Comparison of ENCODE assay signal across 8 mouse cellular contexts in the genomic region with DNA sequence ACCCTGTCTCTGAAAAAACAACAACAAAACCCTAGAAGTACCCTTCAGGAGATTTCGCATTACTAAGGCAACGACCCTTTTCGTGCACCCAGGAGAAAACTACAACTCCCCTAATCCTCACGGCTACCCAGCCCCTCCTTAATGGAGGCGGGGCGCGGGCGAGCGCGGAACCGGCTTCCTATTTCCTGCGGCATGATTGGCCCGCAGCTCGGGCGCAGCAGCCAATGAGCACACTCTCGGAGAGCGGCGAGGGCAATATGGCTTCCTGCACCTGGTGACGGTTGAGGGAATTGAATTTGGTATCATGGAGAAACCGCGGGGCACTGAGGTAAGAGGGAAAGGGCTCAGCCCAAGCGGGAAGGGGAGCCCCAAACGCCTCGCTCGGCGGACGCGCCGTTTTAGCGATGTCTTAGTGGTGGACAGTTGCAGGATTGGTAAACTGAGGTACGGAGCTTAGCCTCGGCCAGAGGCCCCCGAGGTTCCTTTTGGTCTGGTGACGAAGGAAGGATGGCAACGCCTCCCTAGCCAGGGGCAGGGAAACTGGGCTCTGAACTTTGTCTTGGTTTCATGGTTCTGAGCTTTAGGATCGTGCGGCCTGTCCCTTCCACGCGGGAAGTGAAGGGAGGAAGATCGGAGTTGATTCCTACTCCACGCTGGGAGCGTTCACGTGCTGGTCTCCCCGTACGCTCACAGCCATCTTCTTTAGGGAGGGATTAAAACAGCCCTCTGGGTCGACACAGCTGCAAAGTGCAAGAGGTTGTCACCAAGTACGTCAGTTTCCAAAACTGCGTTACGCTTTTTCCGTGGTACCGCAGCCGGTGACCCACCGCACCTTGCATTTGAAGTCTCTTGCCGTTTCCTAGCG. TPM values are rescaled to one million over a fixed set of nuclear protein-coding genes. Genes with fewer than 3 reads are reported as not detected.
A peak's percentile ranks its signal among the peaks of the same experiment; 100 is the strongest.
DNase-seq lines count a peak whose midpoint lies in the region; ATAC-seq lines count a peak whose summit lies in the region.

Gene L3mbtl2, plus strand, starts transcription at position 193 of the 865 bp plus-strand sequence.

- peak; percentile 94 to 96 for DNase-seq in adrenal gland, adult (ENCODE audit: inconsistent age in 2 of 2, low spot score in 1 of 2)
- peak; percentile 95 for DNase-seq in embryo, embryonic 10.5 days (ENCODE audit: low spot score)
- DNase-seq in gastrocnemius, postnatal 14 days: peak; percentile 92
- peak; percentile 89 to 95 for DNase-seq in left cerebral cortex, postnatal 10 days (ENCODE audit: extremely low spot score in 1 of 2, low spot score in 2 of 2)
- peak; percentile 90 for DNase-seq in right cerebral cortex, postnatal 25 days
- DNase-seq in urinary bladder, postnatal 4 days (ENCODE audit: low spot score in 2 of 2): peak; percentile 85 to 90

- ATAC-seq in inflammation-experienced regulatory T-cells, adult 6 months: peak; percentile 99
- peak; percentile 98 for ATAC-seq in megakaryocyte-erythroid progenitor cell, adult 5-6 weeks (replicated peaks; ENCODE audit: low FRiP score, low TSS enrichment, poor library complexity, severe bottlenecking)

- intact Hi-C loops in gastrocnemius, postnatal 14 days (cut with DNase I; ENCODE audit: low total_unique reads): no loop called here
- intact Hi-C loops in left cerebral cortex, postnatal 10 days (cut with DNase I): no loop called here

RNA-seq across cellular contexts. Expression of gene L3mbtl2, which starts in this region (rescaled TPM):
- 1 to 10 TPM; 5.3 to 7.2 TPM for total RNA-seq in gastrocnemius, postnatal 14 days (2021)
- 10 to 100 TPM; 23.1 to 24.7 (median 24.1) TPM for polyA plus RNA-seq in inflammation-experienced regulatory T-cells, adult 6 months (2017; shearing (Covaris generic))
- 10 to 100 TPM; 35.9 to 37.1 TPM for total RNA-seq in left cerebral cortex, postnatal 10 days (2021)
- total RNA-seq in megakaryocyte-erythroid progenitor cell, adult 5-6 weeks (2014; fragmentation: Nextera tagmentation): 38.3 and 41.4 TPM in 2 replicates
- total RNA-seq in megakaryocyte-erythroid progenitor cell, adult 5-6 weeks (2017): 31.5 and 42.9 TPM in 2 replicates

Comparison
In these comparisons a context has a peak if more than half of its experiments do, and no peak if none do; other contexts are left out.
1. Peak in every context shown above with its lines: DNase-seq and ATAC-seq.